Mouse (Mus musculus) hematopoietic multipotent progenitor cell, adult 10-12 weeks (in vitro differentiated cells): ENCODE data around the gene Krt42. TPM values are rescaled to one million over a fixed set of nuclear protein-coding genes. Genes with fewer than 3 reads are reported as not detected.

ENCODE experiments used
- polyA plus RNA-seq: library from polyadenylated mRNA; stranded (reverse); fragments of >175 nt; gene quantifications from 2 replicates; pipeline ENCODE4 v1.2.3, GENCODE M21; 2012; ENCODE audit warnings: low replicate concordance

Krt42 gene
- polyA plus RNA-seq = not detected in 2 replicates

GRCm38 (mm10) chr11:100269821-100270332 is at the start of gene Krt42:
Gene Krt42, minus strand, starts transcription at chr11:100269871.

GRCm38 (mm10) chr11:100260514-100261234 is 9.0 kb downstream of the Krt42 start, which contains the start of gene Krt17:
Gene Krt17, minus strand, starts transcription at chr11:100261029.

GRCm38 (mm10) chr11:100248852-100249465 is 20.7 kb downstream of the Krt42 start, which contains the start of gene Krt16:
Gene Krt16, minus strand, starts transcription at chr11:100248902.

Other genes starting within 250 kb of the Krt42 start
- not detected in 2 replicates for gene Krt33b, start 240.0 kb downstream of the Krt42 start, polyA plus RNA-seq
- gene Krt34, start 228.3 kb downstream of the Krt42 start, polyA plus RNA-seq = not detected in 2 replicates
- not detected in 2 replicates for gene Krt31, start 219.3 kb downstream of the Krt42 start, polyA plus RNA-seq
- gene Krt32, start 181.6 kb downstream of the Krt42 start, polyA plus RNA-seq = not detected in 2 replicates
- 0.13 TPM in 1 of 2 replicates, not detected in the other for gene Krt35, start 173.6 kb downstream of the Krt42 start, polyA plus RNA-seq
- not detected in 2 replicates for gene Krt36, start 164.2 kb downstream of the Krt42 start, polyA plus RNA-seq
- 0.33 TPM in 1 of 2 replicates, not detected in the other for gene Krt13, start 148.3 kb downstream of the Krt42 start, polyA plus RNA-seq
- not detected in 2 replicates for gene Krt15, start 133.9 kb downstream of the Krt42 start, polyA plus RNA-seq
- gene Krt19, start 121.2 kb downstream of the Krt42 start, polyA plus RNA-seq = 0.12 and 0.14 TPM in 2 replicates
- gene Krt9, start 76.6 kb downstream of the Krt42 start, polyA plus RNA-seq = not detected in 2 replicates
- not detected in 2 replicates for gene Krt14, start 62.3 kb downstream of the Krt42 start, polyA plus RNA-seq
- not detected in 2 replicates for gene Krt16, start 21.0 kb downstream of the Krt42 start, polyA plus RNA-seq
- 0.10 and 0.14 TPM in 2 replicates for gene Krt17, start 8.8 kb downstream of the Krt42 start, polyA plus RNA-seq
- gene Eif1, start 50.0 kb upstream of the Krt42 start, polyA plus RNA-seq = 448 and 588 TPM in 2 replicates
- not detected in 2 replicates for gene Gast, start 64.5 kb upstream of the Krt42 start, polyA plus RNA-seq
- 15.8 and 23.4 TPM in 2 replicates for gene Hap1, start 86.3 kb upstream of the Krt42 start, polyA plus RNA-seq
- gene Jup, start 127.9 kb upstream of the Krt42 start, polyA plus RNA-seq = 74.3 and 86.7 TPM in 2 replicates
- 0.47 and 1.6 TPM in 2 replicates for gene P3h4, start 145.0 kb upstream of the Krt42 start, polyA plus RNA-seq
- gene Fkbp10, start 145.8 kb upstream of the Krt42 start, polyA plus RNA-seq = 0.67 and 1.0 TPM in 2 replicates
- 63.7 and 93.8 TPM in 2 replicates for gene Nt5c3b, start 171.9 kb upstream of the Krt42 start, polyA plus RNA-seq
- gene Klhl10, start 172.0 kb upstream of the Krt42 start, polyA plus RNA-seq = 0.15 TPM in 1 of 2 replicates, not detected in the other
- 2.8 and 4.1 TPM in 2 replicates for gene Klhl11, start 202.9 kb upstream of the Krt42 start, polyA plus RNA-seq